Mouse (Mus musculus): Measurements from ENCODE around the gene Prokr1. TPM values are rescaled to one million over a fixed set of nuclear protein-coding genes. Genes with fewer than 3 reads are reported as not detected.

The Prokr1 gene
- total RNA-seq, 2 experiments from 2014 or later: 0.36 to 0.63 TPM

Other genes with a start within 250 kb of the Prokr1 start
- not detected for gene Gkn1, start 239.8 kb downstream of the Prokr1 start, total RNA-seq (2021)
- not detected for gene Gkn2, start 217.4 kb downstream of the Prokr1 start, total RNA-seq (2021)
- under 1 TPM; 0.33 to 0.63 TPM for gene Gkn3, start 201.8 kb downstream of the Prokr1 start, total RNA-seq (2021)
- not detected for gene Bmp10, start 161.7 kb downstream of the Prokr1 start, total RNA-seq (2021)
- gene Arhgap25, start 57.5 kb downstream of the Prokr1 start, total RNA-seq (2021): 1 to 10 TPM; 2.8 to 3.7 TPM
- gene Aplf, start 81.5 kb upstream of the Prokr1 start, total RNA-seq (2021): 1 to 10 TPM; 5.8 to 8.0 TPM
- gene Efcc1, start 140.1 kb upstream of the Prokr1 start, total RNA-seq (2021): under 1 TPM; 0.63 to 0.82 TPM
- not detected for gene Gp9, start 187.3 kb upstream of the Prokr1 start, total RNA-seq (2021)
- gene Rab43, start 221.4 kb upstream of the Prokr1 start, total RNA-seq (2021): 10 to 100 TPM; 29.1 to 31.1 TPM
- gene Gm45140, start 245.1 kb upstream of the Prokr1 start, total RNA-seq (2021): 1 to 10 TPM; 2.4 to 5.4 TPM
- gene Isy1, start 248.1 kb upstream of the Prokr1 start, total RNA-seq (2021): 100 to 1,000 TPM in 1 of 2 experiments, 10 to 100 TPM in 1; 46.9 to 106 TPM